Mouse (Mus musculus) lung, postnatal 0 days (tissue): Measurements from ENCODE around the gene Fbxl13. TPM values are rescaled to one million over a fixed set of nuclear protein-coding genes. Genes with fewer than 3 reads are reported as not detected.
"Not testable (repeated sequence)": the region's sequence is repeated elsewhere in the genome, so short reads cannot be mapped to it uniquely, and the experiment has no call there.

Experiments
- ATAC-seq: fragments of 200-750 bp; cut with Nextera tagmentation; 2 replicates; pipeline ENCODE4 v1.8.0; 2017; ENCODE audit warnings: moderate library complexity
- DNase-seq: peaks from one replicate; pipeline ENCODE4 v3.0.0-alpha.2; 2016; ENCODE audit warnings: low spot score
- H3K27ac ChIP-seq: fragments of 300-500 bp; sonication (generic); 2 replicates; pipeline ENCODE4 v1.5.1; 2014; ENCODE audit warnings: antibody characterized with exemption, mild to moderate bottlenecking, low read length, mixed read lengths
- H3K27me3 ChIP-seq: fragments of 300-500 bp; sonication (generic); replicated peaks from 2 replicates; pipeline ENCODE4 v1.6.1; 2014; ENCODE audit warnings: low read length, mixed read lengths; ENCODE audit not compliant: insufficient read depth
- H3K36me3 ChIP-seq: fragments of 300-500 bp; sonication (generic); 2 replicates; pipeline ENCODE4 v1.6.1; 2014; ENCODE audit warnings: low read length, mixed read lengths; ENCODE audit not compliant: insufficient read depth
- H3K4me1 ChIP-seq: fragments of 300-500 bp; sonication (generic); 2 replicates; pipeline ENCODE4 v1.6.1; 2014; ENCODE audit warnings: antibody characterized with exemption, low read depth, low read length, mixed read lengths; ENCODE audit not compliant: insufficient read depth
- H3K4me2 ChIP-seq: fragments of 300-500 bp; sonication (generic); replicated peaks from 2 replicates; pipeline ENCODE4 v1.6.1; 2014; ENCODE audit warnings: low read depth, mild to moderate bottlenecking, low read length, moderate library complexity, mixed read lengths
- H3K4me3 ChIP-seq: fragments of 300-500 bp; sonication (generic); 2 replicates; pipeline ENCODE4 v1.5.1; 2014; ENCODE audit warnings: low read depth, low read length
- H3K9ac ChIP-seq: fragments of 300-500 bp; sonication (generic); replicated peaks from 2 replicates; pipeline ENCODE4 v1.6.1; 2014; ENCODE audit warnings: low read depth, mild to moderate bottlenecking
- H3K9me3 ChIP-seq: fragments of 300-500 bp; sonication (generic); 2 replicates; pipeline ENCODE4 v1.6.1; 2016; ENCODE audit warnings: low read length, mixed read lengths
- CTCF ChIP-seq: IDR thresholded peaks from 2 replicates; pipeline ENCODE4 v1.5.1; 2016; ENCODE audit warnings: antibody characterized with exemption, mild to moderate bottlenecking
- EP300 ChIP-seq: IDR thresholded peaks from 2 replicates; pipeline ENCODE4 v1.6.1; 2016; ENCODE audit warnings: antibody characterized with exemption, mild to moderate bottlenecking, control low read depth
- WGBS: fragments of 180-500 bp; shearing (Covaris S2); extraction: QIAGEN DNeasy Blood & Tissue Kit; methylation state at CpG from one replicate; pipeline ENCODE4 v1.1.7; 2014; 5-methylcytosine and 5-hydroxymethylcytosine counted together
- polyA plus RNA-seq: library from polyadenylated mRNA; unstranded; fragments of >200 nt; fragmentation: Nextera tagmentation; extraction: Ambion mirVana; gene quantifications from 2 replicates; pipeline ENCODE4 v1.2.1, GENCODE M21; 2015

Gene Fbxl13
- polyA plus RNA-seq, 1 experiment from 2014 or later, result 1.1 TPM

- Histone ChIP-seq H3K9ac (no peak overlapping the region), H3K27ac (no peak overlapping the region), H3K27me3 (no peaks in the 10 kb centered on the region), H3K4me1 (no peaks in the 10 kb centered on the region), H3K4me3 (no peak overlapping the region), H3K36me3 (no peaks in the 10 kb centered on the region), H3K9me3 (no peaks in the 10 kb centered on the region), H3K4me2 (no peak overlapping the region)
- no peak for ATAC-seq
- 45% methylated on average over 3 of the region's 3 CpGs for WGBS
- no peak for TF ChIP-seq CTCF
- no peak for TF ChIP-seq EP300
- no peak for DNase-seq
Observed at GRCm38 (mm10) chr5:21610996-21611395, 34.4 kb downstream of the Fbxl13 start.

GRCm38 (mm10) chr5:21608311-21609304 is 36.8 kb downstream of the Fbxl13 start:
- Histone ChIP-seq H3K4me2 (no peak overlapping the region), H3K9ac (no peak overlapping the region), H3K27ac (no peak overlapping the region), H3K4me1 (no peaks in the 10 kb centered on the region), H3K9me3 (no peaks in the 10 kb centered on the region), H3K4me3 (no peak overlapping the region), H3K27me3 (no peaks in the 10 kb centered on the region), H3K36me3 (no peaks in the 10 kb centered on the region)
- no peak for DNase-seq
- TF ChIP-seq EP300 (no peak), CTCF (no peak)
- no peak for ATAC-seq
- WGBS, result 67% methylated on average over 12 of the region's 12 CpGs

DNA sequence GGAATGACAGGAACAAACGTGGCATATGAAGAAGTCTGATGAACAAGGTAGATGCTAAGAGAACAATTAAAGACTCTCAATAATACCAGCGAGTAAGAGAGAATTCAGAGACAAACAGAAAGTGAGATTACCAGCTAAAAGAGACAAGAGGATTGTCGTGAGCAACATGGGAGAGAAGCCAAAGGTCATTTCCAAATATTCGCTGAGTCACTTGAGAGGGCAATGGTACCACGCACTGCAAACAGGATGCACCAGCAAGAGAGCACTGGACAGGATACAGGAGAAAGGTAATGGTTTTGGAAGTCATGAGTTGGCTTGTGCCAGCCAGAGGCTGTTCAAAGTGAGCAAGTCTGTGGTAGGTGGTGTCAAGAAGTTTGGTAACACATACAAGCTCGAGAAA is 39.5 kb downstream of the Fbxl13 start:
- Histone ChIP-seq H3K27me3 (no peaks in the 10 kb centered on the region), H3K4me1 (no peaks in the 10 kb centered on the region), H3K36me3 (no peaks in the 10 kb centered on the region), H3K27ac (no peak overlapping the region), H3K9ac (no peak overlapping the region), H3K4me2 (no peak overlapping the region), H3K9me3 (no peaks in the 10 kb centered on the region), H3K4me3 (no peak overlapping the region)
- ATAC-seq (no peak), DNase-seq (no peak)
- TF ChIP-seq CTCF (no peak), EP300 (no peak)
- 57% methylated on average over 6 of the region's 6 CpGs for WGBS

DNA sequence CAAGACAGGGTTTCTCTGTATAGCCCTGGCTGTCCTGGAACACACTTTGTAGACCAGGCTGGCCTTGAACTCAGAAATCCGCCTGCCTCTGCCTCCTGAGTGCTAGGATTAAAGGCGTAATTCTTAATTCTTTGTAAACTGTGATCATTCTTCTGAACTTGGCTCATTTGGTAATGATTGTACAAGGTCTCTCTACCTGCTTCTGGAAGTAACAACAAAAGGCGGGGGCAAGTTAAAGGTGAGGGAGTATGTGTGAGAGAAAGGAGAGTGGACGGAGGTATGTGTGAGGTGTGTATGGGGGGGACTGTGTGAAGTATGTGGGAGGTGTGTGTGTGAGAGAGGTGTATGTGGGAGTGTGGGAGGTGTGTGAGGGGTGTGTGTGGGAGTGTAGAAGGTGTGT is 45.5 kb downstream of the Fbxl13 start:
- no peaks in the 10 kb centered on the region for H3K9me3 ChIP-seq
- no peak overlapping the region for H3K9ac ChIP-seq
- ATAC-seq, result no peak
- H3K4me2 ChIP-seq, result no peak overlapping the region
- TF ChIP-seq CTCF (no peak), EP300 (no peak)
- no peaks in the 10 kb centered on the region for H3K36me3 ChIP-seq
- no peak overlapping the region for H3K4me3 ChIP-seq
- DNase-seq, result no peak
- no peaks in the 10 kb centered on the region for H3K4me1 ChIP-seq
- 85% methylated on average over 4 of the region's 4 CpGs for WGBS
- H3K27ac ChIP-seq, result no peak overlapping the region
- H3K27me3 ChIP-seq, result no peaks in the 10 kb centered on the region

DNA sequence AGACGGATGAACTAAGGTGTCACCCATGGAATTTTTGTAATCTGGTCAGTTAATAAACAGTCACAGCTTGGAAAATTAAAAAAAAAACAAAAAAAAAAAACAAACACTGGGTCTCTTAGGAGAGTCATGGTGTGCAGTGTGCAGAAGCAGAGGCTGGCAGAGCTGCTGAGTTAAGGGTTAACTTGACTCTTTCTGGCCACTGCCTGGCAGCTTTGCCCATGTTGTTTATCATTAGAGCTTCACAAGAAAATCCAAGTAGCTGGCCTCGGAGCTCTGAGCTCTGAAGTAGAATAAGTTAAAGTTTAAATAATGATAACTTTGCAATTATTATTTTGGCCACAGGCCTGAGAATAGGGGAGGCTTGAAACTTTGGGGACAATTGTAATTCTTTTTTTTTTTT is 45.9 kb downstream of the Fbxl13 start:
- not testable (repeated sequence) for H3K4me2 ChIP-seq, H3K27ac ChIP-seq, ATAC-seq, H3K4me3 ChIP-seq, H3K4me1 ChIP-seq, DNase-seq, H3K27me3 ChIP-seq, H3K36me3 ChIP-seq, H3K9ac ChIP-seq, H3K9me3 ChIP-seq
- 46% methylated on average over 2 of the region's 2 CpGs for WGBS

GRCm38 (mm10) chr5:21593201-21593709 is 52.2 kb downstream of the Fbxl13 start:
- Histone ChIP-seq H3K9me3 (no peaks in the 10 kb centered on the region), H3K4me2 (no peak overlapping the region), H3K4me3 (no peak overlapping the region), H3K4me1 (no peaks in the 10 kb centered on the region), H3K27ac (no peak overlapping the region), H3K36me3 (no peaks in the 10 kb centered on the region), H3K27me3 (no peaks in the 10 kb centered on the region), H3K9ac (no peak overlapping the region)
- TF ChIP-seq EP300, result no peak
- TF ChIP-seq CTCF, result no peak
- 84% methylated on average over 9 of the region's 9 CpGs for WGBS
- ATAC-seq (no peak), DNase-seq (no peak)
